Mouse (Mus musculus) adrenal gland, adult 8-10 months (tissue): ENCODE data around the gene Gpr65. TPM values are rescaled to one million over a fixed set of nuclear protein-coding genes. Genes with fewer than 3 reads are reported as not detected.
"Not testable (repeated sequence)": the region's sequence is repeated elsewhere in the genome, so short reads cannot be mapped to it uniquely, and the experiment has no call there.

Experiments used
- DNase-seq: peaks from one replicate; pipeline ENCODE4 v3.0.0; 2022
- total RNA-seq, 4 experiments: library from RNA; stranded (reverse); gene quantifications; 2 replicates each; pipeline ENCODE4 v1.2.4; 2022

The Gpr65 gene
- total RNA-seq, 4 experiments from 2014 or later, result 1.4 to 3.8 (median 2.9) TPM

DNA sequence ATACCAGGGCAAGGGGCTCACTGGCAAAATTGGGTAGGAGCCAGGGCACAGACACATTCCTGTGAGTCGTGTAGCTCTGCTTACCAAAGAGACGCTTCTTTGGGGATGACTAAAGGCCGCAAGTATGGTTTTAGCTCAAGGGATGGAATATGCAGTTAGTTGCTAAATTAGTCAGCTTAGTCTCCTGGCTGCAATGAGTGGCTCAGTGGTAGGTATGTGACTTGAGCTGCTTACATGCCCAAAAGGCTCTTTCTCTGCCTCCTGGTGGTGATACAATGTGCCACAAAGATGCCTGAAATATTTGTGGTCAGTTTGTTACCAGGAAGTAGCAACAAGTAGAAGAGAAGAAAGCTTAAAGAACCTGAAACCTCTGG, 15.0 kb downstream of the Gpr65 start:
- no peak for DNase-seq

DNA sequence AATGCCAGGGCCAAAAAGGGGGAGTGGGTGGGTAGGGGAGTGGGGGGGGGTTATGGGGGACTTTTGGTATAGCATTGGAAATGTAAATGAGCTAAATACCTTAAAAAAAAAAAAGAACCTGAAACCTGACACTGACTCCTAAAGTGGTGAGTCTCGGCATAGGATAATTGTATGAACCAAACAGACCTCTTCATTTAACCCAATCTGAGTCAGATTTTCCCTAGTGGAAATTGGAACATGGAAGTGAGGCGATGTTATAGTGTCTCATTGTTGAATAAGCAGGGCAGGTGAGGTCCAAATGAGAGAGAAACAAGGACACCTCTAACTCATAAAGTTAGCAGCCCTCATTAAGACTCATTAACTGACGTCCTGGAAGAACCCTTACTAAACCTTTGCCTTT, 16.0 kb downstream of the Gpr65 start:
- DNase-seq, result no peak

DNA sequence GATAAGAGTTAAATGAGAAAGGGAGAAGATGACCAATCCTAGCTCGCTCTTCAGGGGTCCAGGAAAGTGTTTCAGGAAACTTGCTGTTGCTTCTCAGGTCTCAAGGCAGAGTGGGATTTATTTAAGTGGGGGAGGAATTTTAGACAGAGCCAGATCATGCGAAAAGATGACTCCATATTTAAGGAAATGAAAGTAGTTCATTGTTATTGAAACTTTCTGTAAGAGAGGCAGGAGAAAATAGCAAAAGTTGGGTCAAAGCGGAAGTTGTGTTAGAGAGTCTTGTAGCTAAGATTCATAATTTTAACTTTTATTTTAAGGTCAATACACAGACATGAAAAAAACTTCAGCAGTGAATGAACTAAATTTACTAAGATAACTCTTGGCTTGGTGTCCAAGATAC, 22.0 kb downstream of the Gpr65 start:
- DNase-seq, result no peak

DNA sequence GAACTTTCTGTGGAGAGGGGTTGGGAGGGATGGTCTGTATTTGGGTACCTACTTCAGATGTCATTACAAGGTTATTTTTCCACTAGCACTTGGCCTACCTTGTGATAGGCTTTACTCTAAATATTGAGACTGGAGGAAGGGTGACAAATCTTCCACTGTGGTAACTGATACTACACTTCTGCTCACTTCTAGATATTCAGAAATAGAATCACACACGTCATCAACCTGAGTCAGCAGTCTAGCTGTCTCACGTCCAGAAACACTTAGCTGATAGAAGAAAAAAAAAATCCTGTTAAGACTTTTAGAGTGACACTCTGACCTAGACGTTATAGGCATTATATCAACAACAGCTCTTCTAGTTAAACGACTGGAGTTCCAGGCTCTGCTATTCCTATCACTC, 23.8 kb downstream of the Gpr65 start:
- DNase-seq, result no peak

DNA sequence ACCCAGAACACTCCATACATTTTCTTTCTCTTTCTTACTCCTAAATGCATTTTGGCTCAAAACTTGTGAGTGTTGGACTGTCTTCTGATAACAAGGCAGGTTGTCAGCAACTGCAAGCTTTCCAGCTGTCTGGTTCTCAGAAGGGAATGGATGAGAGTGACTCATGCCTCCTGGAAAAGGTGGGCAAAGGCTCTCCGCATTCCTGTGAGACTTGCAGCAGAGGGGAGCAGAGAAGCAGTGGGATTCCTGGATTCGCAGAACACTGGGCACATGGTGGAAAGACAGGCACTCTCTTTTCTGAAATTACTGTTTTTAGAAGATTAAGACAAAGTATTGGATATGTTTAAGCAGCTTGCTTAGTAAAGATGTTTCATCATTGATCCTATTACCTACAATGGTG, 25.8 kb downstream of the Gpr65 start:
- no peak for DNase-seq

DNA sequence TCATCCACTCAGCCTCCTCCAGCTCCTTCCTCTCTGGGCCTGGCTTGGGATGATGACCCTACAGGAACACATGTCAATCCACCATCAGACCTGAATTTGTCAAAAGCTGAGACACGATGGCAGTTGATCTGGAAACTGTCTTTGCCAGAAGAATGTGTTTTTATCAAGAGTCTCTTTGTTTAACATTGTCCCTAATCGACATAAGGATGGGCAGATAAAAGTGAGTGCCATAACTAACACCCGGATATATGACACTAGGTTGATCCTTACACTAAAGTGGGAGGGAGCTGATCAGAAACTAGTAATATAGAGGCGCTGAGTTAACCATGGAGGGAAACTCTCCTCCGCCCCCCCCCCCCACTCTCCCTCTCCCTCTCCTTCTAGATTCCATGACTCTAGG, 33.5 kb downstream of the Gpr65 start:
- no peak for DNase-seq

DNA sequence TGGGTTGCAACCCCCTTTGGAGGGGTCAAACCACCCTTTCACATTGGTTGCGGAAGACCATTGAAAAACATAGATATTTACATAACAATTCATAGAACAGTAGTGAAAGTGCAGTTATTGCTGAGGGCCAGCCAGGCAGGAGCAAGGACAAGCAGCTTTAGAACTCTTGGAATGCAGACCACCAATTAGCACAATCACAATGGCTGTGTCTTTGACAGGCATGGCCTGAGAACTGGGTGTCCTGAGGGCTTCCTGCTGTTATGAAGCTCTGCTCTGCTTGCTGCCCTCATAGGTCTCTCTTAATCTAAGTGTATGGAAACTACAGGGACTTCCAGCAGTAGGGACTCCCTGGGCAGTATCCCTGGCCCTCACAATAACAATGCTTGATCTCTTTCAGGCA, 34.6 kb downstream of the Gpr65 start:
- no peak for DNase-seq

DNA sequence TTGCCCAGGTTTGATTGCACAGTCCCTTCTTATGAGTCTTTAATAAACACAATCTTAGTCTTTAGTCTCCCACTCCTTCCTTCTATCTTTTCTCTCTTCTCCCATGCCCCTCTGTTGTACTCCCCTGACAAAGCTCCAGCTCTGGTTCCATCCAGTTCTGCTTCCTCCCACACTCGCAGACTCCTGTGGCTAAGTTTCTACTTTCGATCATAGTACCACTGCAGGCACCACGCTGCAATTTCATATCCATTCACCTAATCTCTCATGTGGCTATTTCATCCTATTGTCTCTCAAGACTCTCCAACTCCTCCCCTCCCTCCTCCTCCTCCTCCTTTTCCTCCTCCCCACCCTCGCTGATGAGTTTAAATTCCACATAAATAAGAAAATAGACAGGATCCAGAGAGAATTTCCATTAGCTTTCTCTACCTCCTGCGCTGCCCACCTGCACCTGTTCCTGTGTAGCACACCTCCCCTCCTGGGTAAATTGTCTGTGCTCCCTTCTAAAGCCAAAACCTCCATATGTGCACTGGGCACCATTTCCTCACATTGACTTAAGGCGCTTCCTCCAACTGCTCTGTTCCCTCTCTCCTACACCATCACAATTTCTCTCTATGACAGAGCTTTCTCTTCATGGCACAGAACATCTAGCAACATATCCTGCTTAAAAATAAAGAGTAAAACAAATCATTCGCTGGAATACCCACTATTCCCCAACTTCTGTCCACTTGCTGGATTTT, 38.9 kb downstream of the Gpr65 start:
- no peak for DNase-seq

DNA sequence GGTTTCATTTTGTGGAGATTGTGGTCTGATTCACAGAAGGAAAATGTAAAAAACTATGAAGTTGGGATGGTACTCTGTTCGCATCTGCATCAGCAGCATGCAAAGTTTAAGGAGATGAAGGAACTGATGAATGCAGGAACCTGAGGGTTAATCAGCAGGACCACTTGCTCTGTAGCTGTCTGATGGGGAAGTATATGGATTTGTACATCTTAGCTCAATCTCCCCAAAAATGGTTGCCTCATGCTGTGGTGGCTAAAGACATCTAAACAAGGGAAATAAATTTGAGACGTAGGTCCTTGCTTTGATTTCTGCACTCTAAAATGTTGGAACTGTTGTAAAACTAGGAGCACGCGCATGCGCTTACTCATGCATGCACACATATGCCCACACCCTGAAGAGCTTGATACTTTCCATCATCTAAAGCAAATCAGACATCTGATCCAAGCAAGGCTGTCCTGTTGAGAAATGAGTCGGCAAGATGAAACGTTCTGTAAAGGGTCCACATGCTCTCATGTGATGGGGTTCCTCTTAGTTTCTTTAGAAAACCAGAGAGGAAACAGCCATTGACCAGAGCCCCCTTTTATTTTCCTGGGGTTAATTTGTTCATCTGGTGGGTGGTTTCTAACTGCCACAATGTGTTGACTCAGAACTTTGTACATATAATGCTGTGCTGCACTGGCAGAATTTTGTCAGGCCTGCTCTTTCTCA, 43.1 kb downstream of the Gpr65 start:
- no peak for DNase-seq

DNA sequence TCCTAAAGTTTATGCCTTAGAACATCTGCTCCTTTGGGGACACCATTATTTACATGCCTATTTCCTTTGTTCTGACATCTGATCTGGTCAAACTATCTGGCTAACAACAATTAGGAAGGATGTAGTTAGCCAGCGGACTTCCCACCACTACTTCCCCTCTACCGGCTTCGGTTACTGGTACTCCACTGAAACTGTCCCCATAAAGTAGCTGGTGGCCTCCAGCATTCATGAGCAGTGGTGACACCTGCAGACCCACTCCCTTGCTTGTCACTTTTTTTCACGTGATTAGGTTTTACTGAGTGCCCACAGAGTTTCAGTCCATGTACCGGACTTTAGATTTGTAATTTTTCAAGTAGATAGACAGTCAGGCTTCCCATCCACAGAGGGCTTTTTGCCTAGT, 47.5 kb downstream of the Gpr65 start:
- no peak for DNase-seq

DNA sequence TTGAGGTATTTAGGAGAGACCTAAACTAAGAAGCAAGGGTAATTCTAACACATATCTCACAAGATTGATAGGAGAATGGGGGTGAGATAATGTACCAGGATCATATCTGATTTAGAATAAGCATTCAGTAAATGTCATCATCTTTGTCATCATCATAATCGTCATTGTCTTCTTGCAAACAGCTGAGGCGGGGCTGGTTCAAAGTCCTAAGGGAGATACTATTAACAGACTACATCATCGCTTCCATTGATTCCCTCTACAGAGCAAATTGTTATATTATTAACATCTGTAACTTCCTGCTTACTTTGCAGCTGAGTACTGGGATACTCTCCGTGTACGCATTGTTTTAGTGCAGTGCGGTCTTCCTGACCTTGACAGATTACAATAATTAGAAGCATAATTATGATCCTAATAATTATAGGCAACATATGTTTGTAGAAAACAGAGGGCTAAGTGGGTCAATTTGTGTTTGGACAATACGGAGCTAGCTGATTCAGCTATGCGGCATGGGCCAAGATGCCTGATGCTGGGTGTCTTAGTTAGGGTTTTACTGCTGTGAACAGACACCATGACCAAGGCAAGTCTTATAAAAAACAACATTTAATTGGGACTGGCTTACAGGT, 49.4 kb downstream of the Gpr65 start:
- DNase-seq, result no peak

DNA sequence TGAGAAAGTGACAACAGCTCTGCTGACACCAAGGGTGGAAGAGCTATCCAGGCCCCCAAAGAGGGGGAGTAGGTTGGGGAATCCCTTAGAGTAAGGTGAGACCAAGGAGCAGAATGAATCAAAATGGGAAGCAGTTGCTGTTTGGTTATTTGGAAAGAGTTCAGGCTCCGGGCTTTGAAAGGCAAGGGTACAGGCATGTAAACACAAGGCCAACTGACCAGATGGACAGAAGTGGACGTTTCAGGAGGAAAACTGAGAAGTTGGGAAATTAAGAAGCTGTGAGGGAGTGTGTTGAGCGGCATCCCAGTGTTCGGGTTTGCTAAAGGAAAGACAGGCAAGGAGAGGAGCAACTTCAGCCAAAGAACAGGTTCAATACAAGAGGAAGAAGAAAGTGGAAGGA, 54.0 kb downstream of the Gpr65 start:
- no peak for DNase-seq

DNA sequence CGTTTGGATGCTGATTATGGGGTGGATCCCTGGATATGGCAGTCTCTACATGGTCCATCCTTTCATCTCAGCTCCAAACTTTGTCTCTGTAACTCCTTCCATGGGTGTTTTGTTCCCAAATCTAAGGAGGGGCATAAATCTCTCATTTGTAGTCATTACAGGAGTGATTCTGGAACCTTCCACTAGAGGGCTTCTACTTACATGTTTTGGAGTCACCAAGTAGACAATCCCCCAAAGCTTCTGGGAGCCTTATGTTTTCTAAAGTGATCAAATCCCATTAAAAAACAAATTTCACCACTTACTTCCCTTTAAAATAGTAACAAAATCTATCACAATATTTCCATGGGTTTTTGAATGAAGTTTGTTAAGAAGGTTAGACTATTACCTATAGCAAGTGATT, 55.7 kb downstream of the Gpr65 start:
- DNase-seq, result not testable (repeated sequence)

Other genes with a start within 250 kb of the Gpr65 start
- gene Galc, start 9.2 kb upstream of the Gpr65 start, total RNA-seq, result 10 to 100 TPM; 12.9 to 19.5 (median 15.9) TPM